Mouse (Mus musculus) heart, adult 9 months (tissue): ENCODE measurements at regions not wholly inside any gene's neighbourhood (a gene's known extent, or its start where the extent isn't known, plus 50 kb on each side); places are given as distances from the start of the nearest gene placed in this dataset.

Experiments
- DNase-seq, 2 experiments: peaks; one replicate each; pipeline ENCODE4 v3.0.0; 2022; ENCODE audit warnings: low spot score in 2 of 2

DNA sequence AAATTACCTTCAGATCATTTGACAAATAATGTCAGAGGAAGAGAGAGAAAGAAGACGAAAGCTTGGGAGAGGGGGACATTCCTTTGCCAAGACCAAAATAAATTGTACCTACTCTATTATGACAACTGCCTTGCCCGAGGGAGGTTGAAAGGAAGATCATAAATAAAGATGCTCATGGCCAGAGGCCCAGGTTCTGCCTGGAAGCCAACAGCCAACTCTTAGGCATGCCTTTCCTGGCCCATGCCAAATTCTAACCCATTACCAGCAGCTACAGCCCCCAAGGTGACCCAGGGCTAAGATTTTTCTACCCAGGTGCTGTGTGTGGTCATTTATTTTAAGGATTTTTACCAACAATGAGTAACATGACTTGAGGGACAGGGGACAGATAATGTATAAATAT lies 54.9 kb downstream of the Cbln1 start:
- DNase-seq, result no peak

DNA sequence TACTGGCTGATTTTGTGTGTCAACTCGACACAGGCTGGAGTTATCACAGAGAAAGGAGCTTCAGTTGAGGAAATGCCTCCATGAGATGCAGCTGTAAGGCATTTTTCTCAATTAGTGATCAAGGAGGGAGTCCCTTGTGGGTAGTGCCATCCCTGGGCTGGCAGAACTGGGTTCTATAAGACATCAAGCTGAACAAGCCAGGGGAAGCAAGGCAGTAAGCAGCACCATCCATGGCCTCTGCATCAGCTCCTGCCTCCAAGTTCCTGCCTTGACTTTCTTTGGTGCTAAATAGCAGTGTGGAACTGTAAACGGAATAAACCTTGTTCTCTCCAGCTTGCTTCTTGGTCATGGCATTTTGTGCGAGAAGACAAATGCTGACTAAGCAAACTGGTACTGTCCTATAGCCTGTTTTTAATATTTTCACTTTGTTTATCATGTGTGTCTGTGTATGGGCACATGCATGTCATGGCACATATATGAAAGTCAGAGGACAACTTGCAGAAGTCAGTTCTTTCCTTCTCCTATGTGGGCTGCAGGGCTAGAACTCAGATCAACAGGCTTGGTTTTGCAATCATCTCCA lies 57.3 kb downstream of the Cbln1 start:
- no peak for DNase-seq

DNA sequence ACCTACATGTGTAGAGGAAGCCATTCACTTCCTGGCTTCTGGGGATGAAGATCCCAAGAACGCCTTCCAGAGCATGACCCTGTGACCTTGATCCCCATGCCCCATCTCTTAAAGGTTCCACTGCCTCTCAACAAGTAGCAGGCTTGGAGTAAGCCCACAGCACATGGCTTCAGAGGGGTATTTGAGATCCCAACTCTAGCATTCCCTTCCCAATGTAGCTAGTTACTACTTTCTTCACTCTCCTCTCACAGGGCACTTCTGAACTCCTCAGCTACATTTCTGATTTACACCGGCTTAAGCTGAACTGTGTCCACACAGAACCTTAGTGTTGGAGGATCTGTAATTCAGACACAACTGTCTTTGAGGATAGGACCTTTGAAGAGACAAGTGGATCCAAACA lies 83.4 kb downstream of the Cbln1 start:
- no peak for DNase-seq

DNA sequence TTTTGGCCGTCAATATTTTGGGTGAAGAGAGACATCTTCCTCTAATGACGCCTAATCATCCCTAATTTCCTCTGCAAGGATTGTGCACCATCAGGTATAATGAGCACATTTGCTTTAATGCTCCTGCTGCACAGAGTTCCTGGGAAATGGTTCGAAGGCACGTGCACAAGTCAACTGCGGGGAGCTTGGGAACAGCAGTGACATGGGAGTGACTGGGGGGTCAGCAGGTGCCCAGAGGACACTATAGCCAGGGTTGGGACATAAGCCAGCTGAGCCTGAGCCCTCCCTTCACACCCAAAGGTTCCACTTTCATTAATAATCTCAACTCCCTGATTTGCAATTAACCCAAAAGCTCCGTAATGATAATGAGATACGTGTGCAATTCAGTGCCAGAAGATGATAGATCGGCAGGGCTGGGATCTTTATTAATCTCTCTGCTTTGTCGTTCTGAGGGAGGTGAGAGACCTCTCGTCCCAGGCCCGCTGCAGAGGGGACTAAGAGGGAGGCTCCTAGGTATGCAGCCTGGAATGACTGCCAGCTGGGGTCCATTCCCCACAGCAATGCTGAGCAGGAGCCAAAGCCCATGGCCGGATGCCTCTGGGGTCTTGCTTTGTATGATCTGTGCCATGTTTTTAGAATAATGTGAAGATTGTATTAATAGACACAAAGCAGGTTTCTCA lies 88.7 kb downstream of the Cbln1 start:
- DNase-seq, result no peak

DNA sequence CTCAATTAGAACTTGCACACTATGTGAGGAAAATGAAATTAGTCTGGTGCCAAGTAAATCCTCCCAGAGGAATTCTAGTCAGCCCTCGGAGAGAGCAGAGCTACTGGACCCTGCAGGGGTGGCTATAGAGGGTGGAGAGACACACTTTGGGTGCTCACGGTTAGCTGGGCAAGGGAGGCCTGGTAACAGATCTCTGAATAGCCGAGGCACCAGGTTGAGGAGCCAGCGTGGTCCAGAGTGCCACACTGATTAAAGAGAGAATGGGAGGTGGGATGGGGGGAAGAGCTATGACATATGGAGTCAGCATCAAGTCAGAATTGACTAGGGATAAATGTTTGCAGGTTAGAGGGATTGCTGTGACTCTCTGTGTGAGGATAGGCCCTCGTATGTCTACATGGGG lies 90.1 kb downstream of the Cbln1 start:
- DNase-seq, result no peak

DNA sequence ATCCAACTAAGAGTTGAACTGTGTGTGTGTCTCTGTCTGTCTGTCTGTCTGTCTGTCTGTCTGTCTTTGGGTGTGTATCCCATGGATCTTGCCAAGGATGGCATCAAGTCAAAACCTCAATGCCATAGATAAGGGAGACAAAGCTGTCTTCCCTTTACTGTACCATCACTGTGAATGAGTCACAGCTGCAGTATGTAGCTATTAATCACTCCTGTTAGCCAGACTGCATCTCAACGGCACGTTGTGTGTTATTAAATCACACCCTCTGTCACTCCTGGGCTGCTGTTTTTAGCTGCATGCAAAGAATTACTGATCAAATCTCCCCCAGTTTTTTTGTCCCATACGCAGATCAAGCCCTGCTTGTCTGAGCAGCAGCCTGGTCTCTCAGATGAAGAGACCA lies 91.6 kb downstream of the Cbln1 start:
- no peak for DNase-seq

DNA sequence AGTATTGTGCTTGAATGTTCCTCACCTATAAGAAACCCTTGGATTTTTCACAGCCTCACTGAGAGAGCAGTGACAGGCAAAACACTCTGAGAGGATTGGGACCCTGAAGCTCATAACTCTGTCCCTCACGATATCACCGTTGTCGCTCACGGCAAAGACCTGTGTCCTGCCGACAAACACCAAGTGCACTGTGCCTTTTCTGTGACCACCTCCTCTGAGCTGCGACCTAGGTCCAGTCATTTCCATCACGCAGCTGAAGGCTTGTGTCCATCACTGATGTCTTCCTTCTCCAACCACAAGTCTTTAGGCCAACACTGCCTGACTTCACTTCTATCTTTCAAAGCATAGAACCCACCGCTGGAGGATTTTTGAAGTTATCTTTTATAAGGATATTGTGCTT lies 93.1 kb downstream of the Cbln1 start:
- no peak for DNase-seq

DNA sequence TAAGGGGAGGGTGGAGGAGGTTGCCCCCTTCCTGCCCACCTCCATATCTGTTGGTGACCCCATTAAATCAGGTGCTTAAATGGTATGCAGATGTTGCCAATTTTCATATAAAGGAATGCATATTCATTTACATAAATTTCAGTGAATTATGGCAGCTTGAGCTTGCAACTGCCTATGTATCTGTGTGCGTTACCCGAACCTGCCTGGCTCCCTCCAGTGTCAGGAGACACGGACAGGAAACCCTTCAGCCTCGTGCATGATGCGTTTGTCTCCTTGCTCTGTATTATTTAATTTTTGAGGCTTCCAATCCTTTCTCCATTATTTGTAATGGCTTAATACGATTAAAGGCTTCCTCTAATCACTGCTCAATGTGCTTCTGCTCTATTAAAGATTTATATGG lies 98.4 kb downstream of the Cbln1 start:
- DNase-seq, result no peak

DNA sequence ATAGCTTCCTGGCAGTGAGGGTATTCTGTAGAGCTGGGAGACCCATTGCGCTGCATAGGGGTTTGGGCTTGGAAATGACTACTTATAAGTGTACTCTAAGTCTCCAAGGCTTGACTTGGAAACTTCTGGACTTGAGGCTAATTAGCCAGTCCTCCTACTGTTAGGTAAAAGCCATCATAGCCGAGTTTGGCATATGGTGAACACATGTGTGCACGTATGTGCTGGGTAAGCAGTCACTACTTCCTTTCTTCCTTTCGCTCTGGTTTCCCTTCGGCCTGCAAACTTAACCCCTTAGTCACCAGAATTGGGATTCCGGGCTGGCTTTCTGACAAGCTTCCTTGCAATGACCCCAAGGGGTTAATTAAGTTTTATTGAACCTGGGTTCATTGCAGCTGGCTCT lies 98.9 kb downstream of the Cbln1 start:
- no peak for DNase-seq

DNA sequence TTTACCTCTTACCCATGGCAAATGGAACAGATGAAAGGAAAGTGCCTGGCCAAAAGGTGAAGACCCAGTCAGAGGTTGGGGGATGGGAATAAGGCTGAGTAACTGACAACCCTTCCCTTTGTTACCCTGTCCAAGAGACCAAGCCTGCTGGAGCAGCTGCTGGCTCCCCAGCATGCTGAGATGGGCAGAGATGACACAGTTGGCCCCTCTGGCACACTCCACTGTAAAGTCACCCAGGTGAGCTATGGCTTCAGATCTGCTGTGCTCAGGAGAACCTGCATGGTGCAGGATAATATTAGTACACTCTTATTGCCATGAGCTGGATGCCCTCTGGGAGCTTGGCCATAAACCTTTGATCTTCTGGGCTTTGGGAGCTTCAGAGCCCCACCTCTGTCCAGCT lies 100.3 kb downstream of the Cbln1 start:
- DNase-seq, result no peak

DNA sequence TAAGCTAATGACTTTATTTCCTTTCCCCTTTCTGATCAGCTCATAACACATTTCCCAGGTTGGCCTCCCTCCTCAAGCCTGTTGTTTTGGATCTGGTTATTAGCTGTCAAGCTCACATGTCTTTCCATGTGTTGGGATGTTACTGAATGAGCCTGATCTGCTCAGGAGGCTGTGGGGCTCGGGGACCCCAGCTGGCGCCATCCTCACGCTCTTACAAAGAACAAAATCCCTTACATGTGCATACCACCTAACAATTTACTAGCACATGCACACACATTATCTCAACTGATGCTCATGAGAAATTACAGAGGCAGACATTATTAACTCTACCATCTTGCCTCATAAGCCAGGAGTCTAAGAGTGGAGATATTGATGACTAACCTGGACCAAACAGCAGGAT lies 102.2 kb downstream of the Cbln1 start:
- DNase-seq, result no peak

DNA sequence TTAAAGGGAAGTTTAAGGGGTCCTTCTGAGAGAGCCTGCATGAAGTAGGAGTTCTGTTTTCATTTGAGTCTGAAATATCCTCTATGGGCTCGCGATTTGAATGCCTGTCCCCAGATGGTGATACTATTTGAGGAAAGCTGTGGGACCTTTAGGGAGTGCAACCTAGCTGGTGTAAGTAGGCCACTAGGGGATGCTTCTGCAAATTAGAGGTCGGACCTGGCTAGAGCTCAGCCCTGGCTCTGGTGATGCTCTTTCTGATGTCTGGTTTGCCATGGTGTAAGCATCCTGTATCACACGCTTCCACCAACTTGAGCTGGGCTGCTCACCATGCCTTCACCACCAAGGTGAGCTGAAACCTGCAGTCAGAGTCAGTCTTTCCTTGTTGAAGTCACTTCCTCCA lies 121.9 kb downstream of the Cbln1 start:
- no peak for DNase-seq

DNA sequence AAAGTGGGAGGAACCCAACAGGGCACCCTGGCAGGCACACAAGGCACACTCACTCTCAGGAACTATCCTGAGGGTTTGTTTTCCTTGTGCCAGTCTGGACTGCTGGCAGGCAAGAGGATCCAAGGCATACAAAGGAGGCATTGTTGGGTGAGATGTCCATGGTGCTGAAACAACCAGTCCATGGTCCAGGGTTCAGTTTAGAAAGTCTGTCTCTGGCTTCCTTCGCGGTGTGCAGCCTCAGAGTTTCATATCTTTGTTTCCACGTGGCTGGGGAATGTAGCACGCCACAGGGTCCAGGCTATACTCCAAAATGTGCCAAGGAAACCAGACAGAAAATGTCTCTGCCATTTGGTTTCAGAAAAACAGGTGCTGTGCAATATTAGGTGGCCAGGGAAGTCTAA lies 122.6 kb downstream of the Cbln1 start:
- no peak for DNase-seq

DNA sequence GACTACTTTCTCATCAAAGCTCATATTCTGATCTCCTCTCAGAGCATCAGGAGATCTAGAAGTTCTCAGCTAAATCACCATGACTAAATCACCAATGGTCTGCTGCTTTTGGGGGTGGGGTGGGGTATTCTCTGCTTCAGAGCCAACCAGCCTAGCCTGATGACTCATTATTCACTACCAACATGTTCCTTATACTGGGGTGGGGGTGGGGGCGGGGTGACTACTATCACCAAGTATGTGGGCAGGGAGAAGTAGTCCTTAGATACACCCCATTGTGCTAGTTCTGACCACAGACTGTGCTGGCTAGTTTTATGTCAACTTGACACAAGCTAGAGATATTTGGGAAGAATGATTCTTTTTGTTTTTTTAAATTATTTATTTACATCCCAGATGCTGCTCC lies 143.0 kb downstream of the Cbln1 start:
- no peak for DNase-seq

DNA sequence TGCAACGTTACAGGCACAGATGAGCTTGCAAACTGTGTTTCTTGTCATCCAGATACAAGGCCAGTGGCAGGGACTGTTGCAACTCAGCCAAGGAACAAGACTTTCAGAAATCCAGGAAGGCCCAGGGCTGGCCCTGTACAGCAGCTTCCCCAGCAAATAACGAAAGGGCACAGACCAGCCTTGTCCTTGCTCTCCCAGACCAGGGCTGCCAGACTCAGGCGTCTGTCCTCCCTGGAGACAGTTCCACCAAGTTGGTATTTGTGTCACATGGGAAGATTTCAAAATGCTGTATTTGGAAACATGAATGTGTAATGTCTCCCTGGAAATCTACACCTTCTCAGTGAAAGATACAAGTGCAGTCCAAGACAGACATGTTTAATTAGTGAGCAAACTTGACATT lies 157.8 kb downstream of the Cbln1 start:
- no peak for DNase-seq

DNA sequence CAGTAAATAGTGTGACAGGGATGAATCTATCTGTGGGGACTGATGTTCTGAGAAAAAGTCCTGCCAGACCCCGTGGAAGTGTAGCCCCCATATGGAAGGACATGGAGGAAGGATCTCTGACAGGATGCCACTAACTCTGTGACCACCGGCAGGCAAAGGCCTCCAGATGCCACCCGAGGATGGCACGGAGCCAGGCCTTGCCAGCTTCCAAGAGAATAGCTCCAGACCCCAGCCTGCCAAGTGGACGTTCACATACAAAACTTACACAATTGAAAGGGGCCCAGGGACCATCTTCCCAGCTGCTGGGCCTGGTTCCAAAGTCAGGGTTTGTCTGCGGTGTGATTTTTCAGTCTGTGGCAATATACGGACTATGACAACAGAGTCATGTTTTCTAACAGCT lies 161.1 kb downstream of the Cbln1 start:
- DNase-seq, result no peak

DNA sequence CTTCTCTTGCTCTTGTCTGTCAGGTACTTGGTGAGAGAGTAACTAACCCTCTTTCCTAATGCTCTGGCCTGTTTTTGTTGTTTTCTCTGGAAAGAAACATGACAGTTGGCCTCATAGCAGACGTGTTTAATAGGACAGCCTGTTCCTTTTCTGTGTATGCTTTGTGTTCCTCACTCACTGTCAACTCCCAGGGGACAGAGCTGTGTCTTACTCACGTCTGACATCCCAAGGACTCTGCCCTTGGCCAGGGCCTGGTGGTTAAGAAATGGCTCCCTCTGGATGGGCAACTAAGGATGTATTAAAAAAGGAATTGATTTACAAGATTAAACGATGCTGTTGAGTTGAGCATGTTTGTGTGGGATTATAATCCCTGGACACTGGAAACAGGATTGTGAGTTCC lies 164.1 kb downstream of the Cbln1 start:
- DNase-seq, result no peak

DNA sequence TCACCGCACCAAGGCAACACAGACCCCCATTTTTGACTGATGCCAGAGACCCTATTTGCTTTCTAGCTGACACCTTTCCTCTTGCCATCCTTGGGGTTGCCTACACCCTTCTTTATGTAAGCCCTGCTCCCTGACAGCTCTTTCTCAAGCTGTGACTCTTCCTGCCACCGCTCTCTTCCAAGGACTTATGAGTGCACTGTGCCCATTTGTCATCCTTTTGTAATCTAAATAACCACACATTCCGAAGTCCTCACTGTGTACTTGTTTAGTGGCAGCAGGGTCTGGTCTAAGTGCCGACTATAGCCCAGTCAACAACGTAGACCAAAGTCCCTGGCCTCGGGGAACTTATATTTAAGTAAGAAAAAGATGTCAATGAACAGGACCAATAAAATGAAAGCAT lies 167.4 kb downstream of the Cbln1 start:
- DNase-seq, result no peak

DNA sequence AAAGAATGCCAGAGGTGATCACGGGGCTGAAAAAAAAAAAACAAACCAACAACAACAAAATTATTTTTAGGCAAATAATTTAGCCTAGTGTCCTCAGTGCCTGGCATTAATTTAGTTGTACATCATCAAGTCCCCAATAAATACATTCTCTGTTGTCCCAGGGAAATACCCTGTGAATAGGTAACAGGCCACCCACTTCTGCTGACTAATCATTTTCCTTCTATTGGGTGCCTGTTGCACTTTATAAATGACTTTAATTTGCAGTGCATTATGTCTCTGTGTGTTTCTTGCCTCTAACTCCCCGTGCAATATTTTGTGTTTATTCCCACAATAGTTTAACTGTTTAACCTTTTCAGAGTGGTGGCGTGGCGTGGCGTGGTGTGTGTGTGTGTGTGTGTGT lies 168.9 kb downstream of the Cbln1 start:
- DNase-seq, result no peak

DNA sequence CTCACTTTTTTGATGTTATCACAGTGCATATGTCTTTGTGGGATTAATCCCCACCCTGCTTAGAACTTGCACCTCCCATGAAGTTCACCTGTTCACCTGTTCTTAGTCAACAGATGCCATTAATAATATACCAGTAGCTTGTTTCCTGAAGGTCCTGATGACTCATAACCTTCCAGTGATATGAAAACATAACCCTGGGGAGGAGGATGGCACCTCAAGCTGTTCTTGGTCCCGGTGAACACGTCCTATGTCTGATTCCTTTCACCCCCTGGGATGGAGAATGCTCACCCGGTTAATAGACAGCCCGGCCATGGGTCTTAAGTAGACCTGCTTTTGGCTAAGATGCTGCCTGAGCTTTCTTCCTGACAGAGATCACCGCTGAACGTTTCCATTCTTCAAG lies 174.6 kb downstream of the Cbln1 start:
- no peak for DNase-seq

DNA sequence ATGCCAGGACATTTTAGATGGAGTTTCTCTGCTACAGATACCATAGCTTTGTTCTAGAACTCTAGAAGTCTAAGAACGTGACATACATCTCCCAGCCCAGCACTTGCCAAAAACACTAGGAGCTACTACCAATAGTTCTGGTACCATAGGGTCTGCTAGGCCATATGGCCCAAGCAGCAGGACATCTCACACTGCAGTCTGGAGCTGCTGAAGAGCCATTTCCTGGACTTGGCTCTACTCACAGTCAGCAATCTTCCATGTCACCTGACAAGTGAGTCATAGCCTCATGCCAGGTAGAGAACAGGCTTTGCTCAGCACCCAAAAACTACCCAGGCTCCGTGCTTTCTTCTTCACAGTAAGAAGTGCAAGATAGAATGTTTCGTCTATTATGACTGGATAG lies 175.1 kb downstream of the Cbln1 start:
- no peak for DNase-seq

DNA sequence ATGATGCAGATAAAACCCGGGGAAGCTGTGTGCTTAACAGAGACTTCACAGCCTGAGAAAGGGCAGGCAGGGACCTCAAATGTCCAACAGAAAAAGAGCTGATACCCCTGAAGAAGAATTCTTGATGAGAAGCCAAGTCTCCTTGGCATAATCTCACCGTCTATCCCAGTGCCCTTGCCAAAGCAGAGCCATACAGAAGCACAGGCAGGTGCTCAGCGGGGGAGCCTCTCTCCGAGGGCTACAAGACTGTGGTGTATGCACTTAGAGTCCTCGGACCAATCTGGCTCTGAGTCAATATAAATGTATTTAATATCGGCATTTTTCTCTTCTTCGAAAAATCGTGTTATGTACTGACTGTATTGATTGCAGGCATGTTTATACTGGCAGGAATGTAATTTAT lies 186.3 kb downstream of the Cbln1 start:
- DNase-seq, result no peak

DNA sequence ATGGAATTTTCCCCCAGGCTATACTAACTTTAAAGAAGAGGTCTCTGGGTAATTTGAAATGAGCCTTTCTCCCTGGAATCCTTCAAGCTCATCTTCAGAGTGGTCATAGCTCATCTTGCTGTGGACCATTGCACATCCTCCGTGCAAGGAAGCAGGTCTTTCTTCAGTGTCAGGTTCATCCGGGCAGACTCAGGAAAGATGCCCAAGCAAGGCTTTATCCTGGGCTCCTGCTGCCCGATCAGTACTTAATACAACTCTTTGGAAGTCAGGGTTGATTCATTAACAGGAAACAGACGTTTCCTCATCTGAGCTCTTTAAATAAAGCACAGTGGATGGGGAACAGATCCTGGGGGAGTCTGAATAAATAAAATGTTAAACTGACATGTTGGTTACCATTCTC lies 188.1 kb downstream of the Cbln1 start:
- DNase-seq, result no peak

DNA sequence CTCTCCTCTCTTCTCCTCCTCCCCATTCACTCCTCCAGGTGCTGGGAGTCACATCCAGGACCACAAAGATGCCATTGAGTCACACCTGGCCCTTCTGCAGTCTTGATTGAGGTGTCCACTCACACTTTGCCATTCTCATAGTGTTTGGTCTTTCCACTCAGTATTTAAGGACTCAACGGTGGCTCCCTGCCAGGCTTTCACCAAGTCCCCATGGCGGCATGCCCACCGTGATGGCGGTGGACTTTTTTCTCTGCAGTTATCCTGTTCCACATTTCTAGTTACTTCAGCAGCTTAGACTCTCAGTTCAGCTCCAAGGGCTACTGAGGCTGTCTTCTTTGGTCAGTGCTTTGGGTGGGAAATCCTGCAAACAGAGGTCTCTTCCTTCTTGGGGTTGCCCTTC lies 189.9 kb downstream of the Cbln1 start:
- no peak for DNase-seq
